Mouse (Mus musculus): ENCODE results near the gene Iqck.
A peak's percentile ranks its signal among the peaks of the same experiment; 100 is the strongest.

Iqck gene

GRCm38 (mm10) chr7:118986369-118986768 is 130.8 kb downstream of the Iqck start:
- no peak for DNase-seq (ENCODE audit: extremely low spot score, low read depth, low spot score)

DNA sequence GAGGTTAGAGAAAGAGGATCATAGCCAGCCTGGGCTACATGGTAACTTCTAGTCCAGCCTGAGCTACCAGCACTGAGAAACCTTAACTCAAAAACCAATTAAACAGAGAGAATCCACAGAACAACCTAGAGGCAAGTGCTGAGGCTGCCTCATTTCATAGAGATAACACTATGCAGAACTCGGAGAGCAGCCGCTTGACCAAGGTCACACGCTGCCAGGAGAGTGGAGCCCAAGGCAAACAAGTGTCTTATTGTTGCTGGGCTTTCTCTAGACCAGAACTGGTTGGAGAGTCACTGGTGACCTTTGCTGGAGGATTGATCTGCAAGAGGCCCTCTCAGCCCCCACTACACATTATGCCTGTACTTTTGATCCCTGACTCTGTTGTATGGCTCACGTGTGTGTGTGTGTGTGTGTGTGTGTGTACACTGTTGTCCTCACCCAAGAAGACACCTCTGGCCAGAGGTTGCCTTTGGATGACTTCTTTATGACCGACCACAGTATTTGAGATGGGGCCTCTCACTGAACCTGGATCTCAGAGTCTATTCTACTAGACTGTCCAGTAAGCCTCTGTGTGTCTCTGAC is 133.8 kb downstream of the Iqck start:
- no peak for DNase-seq (ENCODE audit: extremely low spot score, low read depth, low spot score)

GRCm38 (mm10) chr7:118990282-118990681 is 134.7 kb downstream of the Iqck start:
- no peak for DNase-seq (ENCODE audit: extremely low spot score, low read depth, low spot score)

DNA sequence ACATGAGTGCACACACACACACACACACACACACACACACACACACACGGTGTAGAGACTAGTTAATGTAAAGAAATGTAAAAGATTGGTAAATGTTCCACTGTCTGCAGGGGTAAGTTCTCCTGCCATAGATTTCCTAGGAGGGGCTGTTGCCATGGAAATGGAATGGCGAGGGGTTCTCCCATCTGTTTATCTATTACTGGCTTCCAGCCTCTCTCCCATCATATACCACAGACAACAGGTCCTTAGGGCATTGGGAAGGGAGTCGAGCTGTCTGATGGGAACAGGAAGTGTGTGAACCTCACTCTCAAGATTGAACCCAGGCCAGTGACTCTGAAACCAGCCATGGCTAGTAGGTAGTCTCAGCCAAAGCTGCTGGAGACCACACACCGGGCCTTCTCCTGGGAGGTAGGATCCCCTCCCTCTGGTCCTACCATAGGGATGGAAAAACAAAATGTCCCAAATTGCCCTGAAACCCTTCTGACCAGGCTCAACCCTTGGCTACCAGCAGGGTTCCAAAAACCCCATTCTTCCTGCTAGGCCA is 135.9 kb downstream of the Iqck start:
- DNase-seq (ENCODE audit: extremely low spot score, low read depth, low spot score) = no peak

GRCm38 (mm10) chr7:118992080-118992560 is 136.6 kb downstream of the Iqck start:
- no peak for DNase-seq (ENCODE audit: extremely low spot score, low read depth, low spot score)

DNA sequence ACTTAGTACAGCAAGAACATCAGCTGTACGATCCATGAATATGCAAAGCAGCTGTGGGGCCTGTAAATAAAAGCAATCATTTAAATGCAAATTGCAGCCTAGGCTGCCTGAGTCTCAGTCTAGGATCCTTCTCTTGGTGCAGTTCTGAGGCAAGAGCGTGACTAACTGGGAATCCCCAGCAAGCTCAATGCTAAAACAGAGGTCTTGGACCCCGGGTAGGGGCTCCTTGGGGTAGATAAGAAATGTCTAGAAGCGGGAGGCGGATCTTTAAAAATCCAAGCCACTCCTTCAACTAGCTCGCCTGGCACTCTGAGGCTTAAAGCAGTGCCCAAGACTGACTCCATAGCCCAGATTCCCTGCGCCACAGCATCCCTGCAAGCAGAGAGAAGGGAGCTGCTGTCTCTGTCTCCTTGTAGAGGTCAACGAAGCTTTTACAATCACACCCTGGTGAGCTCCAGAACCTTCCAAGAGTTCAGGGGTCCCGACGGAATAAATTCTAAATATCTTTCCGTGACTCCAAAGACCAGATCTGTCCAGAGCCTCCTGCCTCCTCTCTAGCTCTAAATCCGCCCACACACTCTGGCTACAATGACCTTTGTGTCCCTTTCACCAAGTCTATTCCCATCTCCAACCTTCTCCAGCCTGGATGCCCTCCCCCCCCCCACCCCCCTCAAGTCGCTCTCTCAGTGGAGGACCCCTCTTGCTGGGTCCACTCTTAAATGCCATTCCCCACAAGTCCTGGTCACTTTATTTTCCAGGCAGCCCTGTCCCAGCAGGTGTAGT is 137.3 kb downstream of the Iqck start:
- no peak for DNase-seq (ENCODE audit: extremely low spot score, low read depth, low spot score)

- DNase-seq (ENCODE audit: extremely low spot score, low read depth, low spot score) = no peak
Measured at GRCm38 (mm10) chr7:118993597-118994230, 138.2 kb downstream of the Iqck start.

- DNase-seq (ENCODE audit: extremely low spot score, low read depth, low spot score) = no peak
Measured at GRCm38 (mm10) chr7:118994231-118994842, 138.8 kb downstream of the Iqck start.

DNA sequence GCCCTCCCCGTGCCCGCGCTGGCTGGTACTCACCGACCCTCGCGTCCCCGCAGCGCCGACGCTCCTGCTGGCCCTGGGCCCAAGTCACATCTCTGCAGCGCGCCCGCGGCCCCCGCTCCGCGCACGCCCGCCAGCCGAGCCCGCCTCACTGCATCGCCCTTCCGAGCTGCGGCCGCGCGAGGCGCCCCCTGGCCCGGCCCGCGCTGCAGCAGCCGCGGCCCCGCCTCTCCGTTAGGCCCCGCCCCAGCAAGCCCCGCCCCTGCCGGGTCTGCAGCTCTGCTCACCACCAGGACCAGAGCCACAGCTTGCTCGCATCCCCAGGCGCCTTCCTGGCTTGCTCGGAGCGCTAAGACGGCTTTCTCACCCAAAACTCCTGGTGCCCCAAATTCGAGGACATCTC is 139.5 kb downstream of the Iqck start, which contains the start of gene Gprc5b:
Gene Gprc5b (minus strand): TSS at position 205 of the 400 bp plus-strand sequence.
- no peak for DNase-seq (ENCODE audit: extremely low spot score, low read depth, low spot score)

DNA sequence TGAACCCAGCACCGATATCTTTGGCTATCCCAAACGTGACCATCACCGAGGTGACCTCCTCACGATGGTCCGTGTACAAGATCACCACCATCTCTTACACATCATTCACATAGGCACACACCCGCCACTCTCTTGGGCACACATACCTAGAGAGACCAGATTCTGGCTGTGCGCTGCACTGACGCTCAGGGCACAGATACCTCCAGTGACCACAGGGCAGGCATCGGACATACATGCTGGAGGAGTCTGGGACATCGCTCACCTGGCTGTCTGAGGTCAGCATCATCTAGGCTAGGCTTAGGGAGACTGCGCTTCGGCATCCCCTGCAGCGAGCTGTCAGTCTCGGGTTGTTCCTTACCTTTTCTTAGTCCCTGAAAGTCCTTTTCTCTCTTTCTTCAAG is 140.1 kb downstream of the Iqck start:
- no peak for DNase-seq (ENCODE audit: extremely low spot score, low read depth, low spot score)

DNA sequence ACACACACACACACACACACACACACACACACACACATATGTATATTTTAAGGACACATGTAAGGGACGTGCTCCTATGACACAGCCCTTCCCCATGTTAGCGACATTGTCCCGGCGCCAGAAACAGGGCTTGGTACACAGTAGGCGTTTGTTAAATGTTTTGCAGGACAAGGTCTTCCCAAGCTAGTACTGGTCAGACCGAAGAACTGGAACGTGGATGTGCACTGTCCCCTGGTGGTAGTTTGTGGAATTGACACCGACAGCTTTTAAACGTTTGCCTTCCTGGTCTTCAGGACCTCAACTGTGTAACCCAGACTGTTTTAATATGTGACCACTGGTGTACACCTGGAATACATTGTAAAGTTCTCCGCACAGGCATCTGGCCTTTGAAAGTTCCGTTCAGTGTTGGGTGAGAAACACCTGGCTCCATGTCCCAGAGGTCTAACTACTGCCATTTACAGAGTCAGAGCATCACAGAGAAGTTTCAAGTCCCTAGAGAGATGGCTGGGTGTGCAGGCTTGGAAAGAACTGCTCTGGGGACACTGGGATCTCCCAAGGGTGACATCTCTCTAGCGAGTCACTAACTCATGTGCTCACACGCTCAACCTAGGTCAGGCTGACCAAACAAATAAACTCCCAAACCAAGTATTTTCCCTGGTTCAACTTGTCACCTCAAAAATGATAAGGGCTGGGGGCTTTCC is 140.7 kb downstream of the Iqck start:
- DNase-seq (ENCODE audit: extremely low spot score, low read depth, low spot score) = peak; percentile 85

GRCm38 (mm10) chr7:118999857-119000256 is 144.3 kb downstream of the Iqck start:
- DNase-seq (ENCODE audit: extremely low spot score, low read depth, low spot score) = no peak

DNA sequence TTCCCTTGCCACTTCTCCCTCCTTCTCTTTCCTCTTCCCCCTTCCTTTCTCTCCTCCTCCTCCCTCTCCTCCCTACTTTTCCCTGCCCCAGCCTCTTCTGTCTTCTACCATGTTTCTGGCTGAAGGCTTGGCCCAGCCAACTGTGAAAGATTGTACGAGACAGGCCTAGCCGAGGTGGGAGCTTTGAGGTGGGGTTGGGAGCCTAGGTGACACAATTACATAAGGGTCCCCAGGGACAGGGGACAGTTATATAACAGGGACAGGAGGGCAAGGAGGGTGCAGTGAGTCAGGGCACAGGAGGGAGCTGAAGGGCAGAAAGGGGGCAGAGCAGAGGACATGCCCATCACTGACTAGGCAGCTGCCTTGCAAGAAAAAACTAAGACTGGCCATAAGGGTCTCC is 146.4 kb downstream of the Iqck start:
- no peak for DNase-seq (ENCODE audit: extremely low spot score, low read depth, low spot score)

DNA sequence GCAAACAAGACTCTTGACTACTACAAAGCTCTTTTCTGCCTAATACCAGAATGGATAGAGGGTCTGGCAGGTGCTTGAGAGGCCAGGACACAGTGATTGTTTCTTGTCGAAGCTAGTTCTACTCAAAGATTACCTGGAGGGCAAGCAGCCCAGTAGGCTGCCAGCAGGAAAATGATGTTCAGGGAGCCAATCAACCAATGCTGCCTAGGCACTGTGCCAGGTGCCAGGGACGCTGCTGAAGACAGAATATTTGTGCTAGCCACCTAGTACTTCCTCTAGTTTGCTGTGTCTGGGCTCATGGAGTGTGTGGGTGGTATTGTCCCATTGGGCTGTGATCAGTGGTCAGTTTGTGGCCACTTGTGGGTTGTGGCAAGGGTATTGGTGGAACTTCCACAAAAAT is 146.9 kb downstream of the Iqck start:
- DNase-seq (ENCODE audit: extremely low spot score, low read depth, low spot score) = no peak

DNA sequence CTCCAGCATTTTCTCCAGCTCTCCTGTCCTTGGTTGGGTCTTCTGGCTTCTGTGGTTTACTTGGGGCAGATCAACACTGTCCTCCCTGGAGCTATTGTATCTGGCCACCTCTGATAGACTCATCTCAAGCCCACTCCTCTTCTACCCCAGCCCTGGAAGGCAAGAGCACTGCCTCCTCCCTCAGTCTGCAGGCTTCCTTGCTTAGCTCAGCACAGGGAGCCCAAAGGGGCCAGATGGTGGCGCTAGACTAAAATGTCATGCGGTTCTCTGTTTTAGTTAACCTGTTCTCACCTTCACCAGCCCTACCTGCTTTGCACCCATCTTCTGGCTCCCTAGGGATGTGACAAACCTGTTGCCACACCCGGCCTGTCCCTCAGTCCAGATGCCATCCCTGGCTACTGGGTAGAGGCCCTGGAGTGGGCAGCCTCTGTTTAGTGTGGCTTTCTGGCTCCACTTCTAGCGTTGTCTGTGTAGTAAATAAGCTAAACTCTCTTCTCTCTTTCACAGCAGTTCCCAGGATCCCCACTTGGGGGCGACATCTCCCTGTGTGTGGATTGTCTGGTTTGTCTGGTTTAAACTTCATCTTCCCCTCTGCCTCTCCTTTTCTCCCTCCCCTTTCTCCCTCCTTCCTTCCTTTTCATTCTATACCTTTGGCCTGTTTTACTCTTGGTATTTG is 155.4 kb downstream of the Iqck start:
- no peak for DNase-seq (ENCODE audit: extremely low spot score, low read depth, low spot score)

DNA sequence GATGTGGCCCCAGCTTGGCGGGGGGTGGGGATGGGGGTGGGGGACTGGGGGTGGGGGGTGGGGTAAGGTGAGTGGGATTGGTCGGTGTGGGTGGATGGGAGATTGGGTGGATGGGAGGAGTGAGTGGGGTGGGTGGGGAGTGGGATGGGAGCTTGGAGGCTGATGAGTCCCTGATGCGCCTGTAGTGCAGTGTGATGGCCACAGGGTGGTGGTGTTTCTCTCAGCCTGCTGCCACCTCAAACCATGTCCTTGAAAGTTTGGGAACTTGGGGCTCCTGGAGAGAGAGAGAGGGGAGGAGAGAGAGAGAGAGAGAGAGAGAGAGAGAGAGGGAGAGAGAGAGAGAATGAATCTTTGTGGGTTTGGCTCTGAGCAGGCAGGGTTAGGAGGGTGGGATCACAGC is 160.2 kb downstream of the Iqck start:
- DNase-seq (ENCODE audit: extremely low spot score, low read depth, low spot score) = no peak

DNA sequence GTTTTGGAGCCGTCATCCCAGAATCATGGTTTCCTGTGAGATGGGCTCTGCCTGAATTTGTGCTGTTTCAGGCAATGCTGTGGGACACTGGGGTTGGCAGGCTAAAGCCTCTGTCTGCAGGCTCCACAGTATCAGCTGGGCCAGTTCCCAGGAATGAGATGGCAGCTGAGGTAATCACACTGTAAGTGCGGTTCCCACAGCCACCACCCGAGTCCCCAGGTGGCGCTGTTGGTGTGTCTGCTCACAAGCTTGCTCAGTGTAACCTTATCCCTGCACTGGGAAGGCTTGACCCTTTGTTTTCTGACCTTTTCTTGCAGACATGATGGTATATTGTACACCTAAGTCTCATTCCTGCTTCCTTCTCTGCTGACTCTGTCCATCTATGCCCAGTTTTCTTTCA is 164.0 kb downstream of the Iqck start:
- no peak for DNase-seq (ENCODE audit: extremely low spot score, low read depth, low spot score)

Measured in hindlimb bud, embryonic 11.5 days (tissue).